Mouse (Mus musculus): ENCODE measurements around the gene Ldlrap1.

Ldlrap1 gene

GRCm38 (mm10) chr4:134775234-134775944 is 7.6 kb upstream of the Ldlrap1 start:
- DNase-seq (ENCODE audit: low spot score), result no peak

GRCm38 (mm10) chr4:134774126-134774525 is 6.3 kb upstream of the Ldlrap1 start:
- no peak for DNase-seq (ENCODE audit: low spot score)

- no peak for DNase-seq (ENCODE audit: low spot score)
Measured at GRCm38 (mm10) chr4:134772805-134773674, 5.2 kb upstream of the Ldlrap1 start.

GRCm38 (mm10) chr4:134769891-134770290 is 2.1 kb upstream of the Ldlrap1 start:
- DNase-seq (ENCODE audit: low spot score), result no peak

GRCm38 (mm10) chr4:134769081-134769811 is 1.4 kb upstream of the Ldlrap1 start:
- no peak for DNase-seq (ENCODE audit: low spot score)

GRCm38 (mm10) chr4:134768226-134768888 is 533 bp upstream of the Ldlrap1 start:
- DNase-seq (ENCODE audit: low spot score), result no peak

- no peak for DNase-seq (ENCODE audit: low spot score)
Measured at GRCm38 (mm10) chr4:134766904-134767425, 859 bp downstream of the Ldlrap1 start.

- DNase-seq (ENCODE audit: low spot score), result no peak
Measured at GRCm38 (mm10) chr4:134766277-134766676, 1.5 kb downstream of the Ldlrap1 start.

GRCm38 (mm10) chr4:134764333-134764732 is 3.5 kb downstream of the Ldlrap1 start:
- no peak for DNase-seq (ENCODE audit: low spot score)

GRCm38 (mm10) chr4:134762360-134762759 is 5.5 kb downstream of the Ldlrap1 start:
- DNase-seq (ENCODE audit: low spot score), result no peak

- DNase-seq (ENCODE audit: low spot score), result peak; percentile 66
Measured at GRCm38 (mm10) chr4:134760793-134761201, 7.0 kb downstream of the Ldlrap1 start.

- no peak for DNase-seq (ENCODE audit: low spot score)
Measured at GRCm38 (mm10) chr4:134760281-134760680, 7.5 kb downstream of the Ldlrap1 start.

GRCm38 (mm10) chr4:134759564-134759963 is 8.3 kb downstream of the Ldlrap1 start:
- DNase-seq (ENCODE audit: low spot score), result no peak

GRCm38 (mm10) chr4:134758922-134759321 is 8.9 kb downstream of the Ldlrap1 start:
- DNase-seq (ENCODE audit: low spot score), result no peak

- no peak for DNase-seq (ENCODE audit: low spot score)
Measured at GRCm38 (mm10) chr4:134758367-134758766, 9.5 kb downstream of the Ldlrap1 start.

- DNase-seq (ENCODE audit: low spot score), result no peak
Measured at GRCm38 (mm10) chr4:134756953-134757352, 10.9 kb downstream of the Ldlrap1 start.

- DNase-seq (ENCODE audit: low spot score), result no peak
Measured at GRCm38 (mm10) chr4:134754941-134755340, 12.9 kb downstream of the Ldlrap1 start.

- no peak for DNase-seq (ENCODE audit: low spot score)
Measured at GRCm38 (mm10) chr4:134754371-134754770, 13.5 kb downstream of the Ldlrap1 start.

GRCm38 (mm10) chr4:134753516-134754261 is 14.1 kb downstream of the Ldlrap1 start:
- DNase-seq (ENCODE audit: low spot score), result no peak

GRCm38 (mm10) chr4:134752911-134753426 is 14.9 kb downstream of the Ldlrap1 start:
- no peak for DNase-seq (ENCODE audit: low spot score)
